In genomic region chr3:64039818-64040784, GRCm38 (mm10) we compare ENCODE assay signal across 9 mouse cellular contexts. TPM values are rescaled to one million over a fixed set of nuclear protein-coding genes. Genes with fewer than 3 reads are reported as not detected.
DNase-seq lines count a peak whose midpoint lies in the region; ATAC-seq and TF ChIP-seq lines count a peak whose summit lies in the region.
"Had no signal": no experiment of that assay in that cellular context is flagged by ENCODE, and none has a peak within 500 bp of the region (broad histone marks: within the 10 kb centered on the region; RNA-seq: fewer than 3 reads in every experiment).

No protein-coding gene starts in this region.

- no peaks in the 10 kb centered on the region for H3K4me1 ChIP-seq in G1E (ENCODE audit: insufficient read depth, low read depth, low read length)
- no peaks in the 10 kb centered on the region for H3K4me1 ChIP-seq in forebrain, postnatal 0 days (ENCODE audit: insufficient read depth)
- no peaks in the 10 kb centered on the region for H3K4me1 ChIP-seq in lung, adult 2 months (ENCODE audit: control insufficient read depth, insufficient read depth, low read length)

- H3K36me3 ChIP-seq in G1E (replicated peaks), result peaks cover 7% of the 10 kb centered on the region
- H3K36me3 ChIP-seq in forebrain, postnatal 0 days (ENCODE audit: insufficient read depth), result no peaks in the 10 kb centered on the region

- no peak overlapping the region for H3K4me3 ChIP-seq in G1E (ENCODE audit: low read depth, low read length)
- H3K4me3 ChIP-seq in forebrain, postnatal 0 days (ENCODE audit: low read depth, low read length), result peak overlapping the region; percentile 24
- H3K4me3 ChIP-seq in layer of hippocampus, adult 2 months, result peak overlapping the region; percentile 55
- peak overlapping the region; percentile 6 for H3K4me3 ChIP-seq in lung, adult 2 months (replicated peaks; ENCODE audit: extremely low read depth, low read depth, low read length)

- intact Hi-C loops in heart, postnatal 36 days (cut with DNase I), result loop anchor here (1.0 to 2.0 kb wide), 2 partner anchors 265 to 751 kb away; no protein-coding TSS in a partner anchor

- peak; percentile 12 for DNase-seq in G1E (ENCODE audit: low spot score)
- DNase-seq in cerebellum, adult 18-20 months, result peak; percentile 88 to 89
- DNase-seq in forebrain, postnatal 0 days, result peak; percentile 89
- DNase-seq in heart, postnatal 36 days, result peak; percentile 84 to 90
- DNase-seq in layer of hippocampus, adult 2 months (ENCODE audit: low spot score in 2 of 2), result peak; percentile 81 to 91
- peak; percentile 86 for DNase-seq in lung, adult 2 months
- DNase-seq in ovary, postnatal 14 days (ENCODE audit: low spot score), result peak; percentile 82
- DNase-seq in thymus, postnatal 25 days, result peak; percentile 52

- H3K27me3 ChIP-seq in G1E (ENCODE audit: insufficient read depth, low read length), result no peaks in the 10 kb centered on the region
- no peaks in the 10 kb centered on the region for H3K27me3 ChIP-seq in forebrain, postnatal 0 days (ENCODE audit: insufficient read depth, low read length)

- peak overlapping the region; percentile 54 for H3K4me2 ChIP-seq in forebrain, postnatal 0 days (ENCODE audit: low read depth)

- ATAC-seq in G1E (ENCODE audit: extremely low read depth, insufficient number of reproducible peaks, low FRiP score, poor library complexity, severe bottlenecking), result peak; percentile 34; the same call in 1 of the 2 replicates
- ATAC-seq in forebrain, postnatal 0 days, result peak; percentile 86

- H3K27ac ChIP-seq in forebrain, postnatal 0 days (ENCODE audit: low read depth, low read length), result no peak overlapping the region
- peak overlapping the region; percentile 53; the same call in 1 of the 2 replicates for H3K27ac ChIP-seq in layer of hippocampus, adult 2 months

- H3K9me3 ChIP-seq in G1E (replicated peaks), result no peaks in the 10 kb centered on the region
- no peaks in the 10 kb centered on the region for H3K9me3 ChIP-seq in forebrain, postnatal 0 days (ENCODE audit: low read length)

- no peak for TF ChIP-seq POLR2A in lung, adult 2 months (IDR thresholded peaks at IDR 0.05; ENCODE audit: borderline replicate concordance, extremely low read depth, low read depth, low read length)

- peak; percentile 55 for TF ChIP-seq CTCF in G1E (IDR thresholded peaks at IDR 0.05; ENCODE audit: low read depth, low read length)
- peak; percentile 88 for TF ChIP-seq CTCF in forebrain, postnatal 0 days (IDR thresholded peaks at IDR 0.05; ENCODE audit: low read depth)
- peak; percentile 92 for TF ChIP-seq CTCF in layer of hippocampus, adult 2 months (conservative IDR thresholded peaks at IDR 0.05)
- peak; percentile 67 for TF ChIP-seq CTCF in lung, adult 2 months (IDR thresholded peaks at IDR 0.05; ENCODE audit: insufficient read depth, low read length)

- WGBS in forebrain, postnatal 0 days, result 7% methylated on average over 25 of the region's 25 CpGs
- WGBS in lung, adult 2 months, result 11% methylated on average over 25 of the region's 25 CpGs

- H3K9ac ChIP-seq in forebrain, postnatal 0 days, result no peak overlapping the region

RNA-seq across cellular contexts. Expression of gene Vmn2r1, which starts 41.2 kb away (rescaled TPM):
- 0.30 TPM in 1 of 2 replicates, not detected in the other for total RNA-seq in G1E (2014; fragmentation: Nextera tagmentation)
- total RNA-seq in G1E (2017), result 0.12 and 0.16 TPM in 2 replicates
- not detected in 2 replicates for polyA plus RNA-seq in G1E (2012)
- total RNA-seq in forebrain, postnatal 0 days (2014; rRNA removed), result 1.1 TPM in 2 replicates
- 0.15 and 0.30 TPM in 2 replicates for polyA plus RNA-seq in forebrain, postnatal 0 days (2015; fragmentation: Nextera tagmentation; extraction: Ambion mirVana)
- not detected for total RNA-seq in heart, postnatal 36 days (2021)
- under 1 TPM; 0.36 to 0.69 TPM for total RNA-seq in layer of hippocampus, adult 2 months (2021)
- 0.01 and 0.02 TPM in 2 replicates for polyA plus RNA-seq in lung, adult 2 months (2012; rRNA removed)
- total RNA-seq: neutrophil, adult 5-6 weeks had no signal

Comparison
In these comparisons a context has a peak if more than half of its experiments do, and no peak if none do; other contexts are left out.
1. DNase-seq: peak in every context shown above with its lines; median percentile 89 in forebrain, postnatal 0 days; 88 in cerebellum, adult 18-20 months; 87 in heart, postnatal 36 days; 86 in layer of hippocampus, adult 2 months; 86 in lung, adult 2 months; 82 in ovary, postnatal 14 days; 52 in thymus, postnatal 25 days; 12 in G1E.